Mouse (Mus musculus): ENCODE results near the gene Fam185a. TPM values are rescaled to one million over a fixed set of nuclear protein-coding genes. Genes with fewer than 3 reads are reported as not detected.

Fam185a gene
- total and polyA plus RNA-seq, 2 experiments from 2014 or later, result 10.5 to 11.1 TPM

GRCm38 (mm10) chr5:21500133-21500532 lies 75.4 kb downstream of the Fam185a start:
- 77% methylated on average over 10 of the region's 10 CpGs for WGBS
- no peak for ATAC-seq
- H3K4me1 ChIP-seq (ENCODE audit: insufficient read depth), result no peaks in the 10 kb centered on the region; the same call in 1 of the 2 replicates
- TF ChIP-seq CTCF (IDR thresholded peaks at IDR 0.05; ENCODE audit: low read depth), result no peak
- no peaks in the 10 kb centered on the region for H3K36me3 ChIP-seq (ENCODE audit: insufficient read depth)
- H3K27me3 ChIP-seq (ENCODE audit: insufficient read depth, low read length), result no peaks in the 10 kb centered on the region
- no peak overlapping the region for H3K4me3 ChIP-seq (ENCODE audit: low read depth, low read length)
- H3K9me3 ChIP-seq (ENCODE audit: low read length), result no peaks in the 10 kb centered on the region
- no peak overlapping the region for H3K4me2 ChIP-seq (ENCODE audit: low read depth)
- no peak for DNase-seq
- peak overlapping the region; percentile 29; the same call in 1 of the 2 replicates for H3K27ac ChIP-seq (ENCODE audit: low read depth, low read length)
- H3K9ac ChIP-seq, result no peak overlapping the region

GRCm38 (mm10) chr5:21500941-21501340 lies 76.2 kb downstream of the Fam185a start:
- ATAC-seq (peak; percentile 84), DNase-seq (peak; percentile 62)
- no peak for TF ChIP-seq CTCF (IDR thresholded peaks at IDR 0.05; ENCODE audit: low read depth)
- Histone ChIP-seq H3K36me3 (ENCODE audit: insufficient read depth) (no peaks in the 10 kb centered on the region), H3K4me3 (ENCODE audit: low read depth, low read length) (no peak overlapping the region), H3K4me1 (ENCODE audit: insufficient read depth) (no peaks in the 10 kb centered on the region; the same call in 1 of the 2 replicates), H3K27me3 (ENCODE audit: insufficient read depth, low read length) (no peaks in the 10 kb centered on the region), H3K27ac (ENCODE audit: low read depth, low read length) (no peak overlapping the region), H3K9ac (no peak overlapping the region), H3K4me2 (ENCODE audit: low read depth) (no peak overlapping the region), H3K9me3 (ENCODE audit: low read length) (no peaks in the 10 kb centered on the region)
- 59% methylated on average over 2 of the region's 2 CpGs for WGBS

- H3K9me3 ChIP-seq (ENCODE audit: low read length), result no peaks in the 10 kb centered on the region
- H3K4me2 ChIP-seq (ENCODE audit: low read depth), result no peak overlapping the region
- no peaks in the 10 kb centered on the region for H3K36me3 ChIP-seq (ENCODE audit: insufficient read depth)
- H3K4me3 ChIP-seq (ENCODE audit: low read depth, low read length), result no peak overlapping the region
- DNase-seq (no peak), ATAC-seq (no peak)
- H3K27me3 ChIP-seq (ENCODE audit: insufficient read depth, low read length), result no peaks in the 10 kb centered on the region
- H3K4me1 ChIP-seq (ENCODE audit: insufficient read depth), result no peaks in the 10 kb centered on the region; the same call in 1 of the 2 replicates
- no peak overlapping the region for H3K27ac ChIP-seq (ENCODE audit: low read depth, low read length)
- H3K9ac ChIP-seq, result no peak overlapping the region
- TF ChIP-seq CTCF (IDR thresholded peaks at IDR 0.05; ENCODE audit: low read depth), result no peak
- WGBS, result 86% methylated on average over 13 of the region's 13 CpGs
These were observed 78.3 kb downstream of the Fam185a start for GRCm38 (mm10) chr5:21502936-21503610.

- no peaks in the 10 kb centered on the region for H3K9me3 ChIP-seq (ENCODE audit: low read length)
- no peak for ATAC-seq
- no peak overlapping the region for H3K27ac ChIP-seq (ENCODE audit: low read depth, low read length)
- no peaks in the 10 kb centered on the region; the same call in 1 of the 2 replicates for H3K4me1 ChIP-seq (ENCODE audit: insufficient read depth)
- no peak overlapping the region for H3K4me2 ChIP-seq (ENCODE audit: low read depth)
- WGBS, result 91% methylated on average over 8 of the region's 8 CpGs
- H3K4me3 ChIP-seq (ENCODE audit: low read depth, low read length), result no peak overlapping the region
- no peaks in the 10 kb centered on the region for H3K36me3 ChIP-seq (ENCODE audit: insufficient read depth)
- no peak overlapping the region for H3K9ac ChIP-seq
- no peak for TF ChIP-seq CTCF (IDR thresholded peaks at IDR 0.05; ENCODE audit: low read depth)
- no peak for DNase-seq
- no peaks in the 10 kb centered on the region for H3K27me3 ChIP-seq (ENCODE audit: insufficient read depth, low read length)
These were observed 80.4 kb downstream of the Fam185a start for GRCm38 (mm10) chr5:21505159-21505558.

GRCm38 (mm10) chr5:21506887-21507286 lies 82.1 kb downstream of the Fam185a start:
- Histone ChIP-seq H3K9me3 (ENCODE audit: low read length) (no peaks in the 10 kb centered on the region), H3K4me3 (ENCODE audit: low read depth, low read length) (no peak overlapping the region), H3K27ac (ENCODE audit: low read depth, low read length) (no peak overlapping the region), H3K4me2 (ENCODE audit: low read depth) (no peak overlapping the region), H3K36me3 (ENCODE audit: insufficient read depth) (no peaks in the 10 kb centered on the region), H3K27me3 (ENCODE audit: insufficient read depth, low read length) (no peaks in the 10 kb centered on the region), H3K4me1 (ENCODE audit: insufficient read depth) (no peaks in the 10 kb centered on the region), H3K9ac (no peak overlapping the region)
- WGBS, result 88% methylated on average over 1 of the region's 1 CpGs
- no peak for TF ChIP-seq CTCF (IDR thresholded peaks at IDR 0.05; ENCODE audit: low read depth)
- no peak for ATAC-seq
- no peak for DNase-seq

GRCm38 (mm10) chr5:21509801-21510200 lies 85.0 kb downstream of the Fam185a start:
- H3K36me3 ChIP-seq (ENCODE audit: insufficient read depth), result no peaks in the 10 kb centered on the region
- no peak overlapping the region for H3K4me3 ChIP-seq (ENCODE audit: low read depth, low read length)
- TF ChIP-seq CTCF (IDR thresholded peaks at IDR 0.05; ENCODE audit: low read depth), result no peak
- no peaks in the 10 kb centered on the region for H3K9me3 ChIP-seq (ENCODE audit: low read length)
- H3K4me2 ChIP-seq (ENCODE audit: low read depth), result no peak overlapping the region
- no peaks in the 10 kb centered on the region for H3K4me1 ChIP-seq (ENCODE audit: insufficient read depth)
- no peak overlapping the region for H3K27ac ChIP-seq (ENCODE audit: low read depth, low read length)
- no peaks in the 10 kb centered on the region for H3K27me3 ChIP-seq (ENCODE audit: insufficient read depth, low read length)
- no peak for ATAC-seq
- no peak overlapping the region for H3K9ac ChIP-seq
- no peak for DNase-seq
- WGBS, result 84% methylated on average over 4 of the region's 4 CpGs

- Histone ChIP-seq H3K27me3 (ENCODE audit: insufficient read depth, low read length) (no peaks in the 10 kb centered on the region), H3K4me1 (ENCODE audit: insufficient read depth) (no peaks in the 10 kb centered on the region), H3K4me3 (ENCODE audit: low read depth, low read length) (no peak overlapping the region), H3K9ac (no peak overlapping the region), H3K9me3 (ENCODE audit: low read length) (no peaks in the 10 kb centered on the region), H3K27ac (ENCODE audit: low read depth, low read length) (no peak overlapping the region), H3K4me2 (ENCODE audit: low read depth) (no peak overlapping the region), H3K36me3 (ENCODE audit: insufficient read depth) (no peaks in the 10 kb centered on the region)
- DNase-seq (no peak), ATAC-seq (no peak)
- no peak for TF ChIP-seq CTCF (IDR thresholded peaks at IDR 0.05; ENCODE audit: low read depth)
- 71% methylated on average over 10 of the region's 10 CpGs for WGBS
These were observed 88.6 kb downstream of the Fam185a start for GRCm38 (mm10) chr5:21513363-21513762.

Measured in forebrain, postnatal 0 days (tissue).